ENCODE assay signal across 8 mouse cellular contexts in the genomic region with DNA sequence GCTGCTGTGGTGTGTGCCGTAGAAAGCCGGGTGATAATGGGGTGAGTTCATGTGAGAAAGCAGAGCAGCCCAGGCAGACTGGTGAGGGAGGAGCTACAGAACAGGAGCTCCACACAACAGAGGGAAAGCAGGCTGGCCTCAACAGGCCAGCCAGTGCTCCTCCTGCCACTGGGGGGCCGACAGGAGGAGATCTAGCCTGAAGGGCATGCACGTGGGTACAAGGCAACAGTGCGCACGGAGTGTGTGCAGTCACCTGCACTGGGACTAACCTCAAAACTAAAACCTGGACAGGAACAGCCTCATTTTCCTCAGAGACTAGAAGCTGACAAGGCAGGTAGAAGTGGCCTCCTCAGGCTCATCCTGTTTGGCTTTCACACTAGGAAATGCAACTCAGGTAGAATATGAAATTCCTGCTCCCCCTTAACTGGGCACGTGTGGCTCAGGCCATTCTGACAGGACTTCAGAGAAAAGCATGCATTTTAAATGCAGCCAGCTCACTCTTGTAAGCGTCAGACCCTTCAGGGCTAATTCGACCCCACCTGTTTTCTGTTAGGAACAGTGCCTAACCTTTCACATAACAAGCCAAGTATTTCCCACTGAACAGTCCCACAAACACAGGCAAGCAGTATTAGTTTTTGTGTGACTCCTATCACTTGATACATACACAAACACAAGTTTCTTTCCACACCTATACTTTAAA. TPM values are rescaled to one million over a fixed set of nuclear protein-coding genes. Genes with fewer than 3 reads are reported as not detected.
DNase-seq lines count a peak whose midpoint lies in the region; ATAC-seq and TF ChIP-seq lines count a peak whose summit lies in the region.
"Had no signal": no experiment of that assay in that cellular context is flagged by ENCODE, and none has a peak within 500 bp of the region (broad histone marks: within the 10 kb centered on the region; RNA-seq: fewer than 3 reads in every experiment).

No protein-coding gene starts in this region.

- no peaks in the 10 kb centered on the region for H3K9me3 ChIP-seq in lung, embryonic 14.5 days (ENCODE audit: low read depth, low read length)
- H3K9me3 ChIP-seq in forebrain, embryonic 12.5 days: no peaks in the 10 kb centered on the region
- H3K9me3 ChIP-seq in neural tube, embryonic 13.5 days: no peaks in the 10 kb centered on the region
- H3K9me3 ChIP-seq: midbrain, embryonic 12.5 days had no signal

- H3K4me2 ChIP-seq in lung, embryonic 14.5 days: no peak overlapping the region
- H3K4me2 ChIP-seq in forebrain, embryonic 12.5 days: no peak overlapping the region
- no peak overlapping the region for H3K4me2 ChIP-seq in neural tube, embryonic 13.5 days
- H3K4me2 ChIP-seq: midbrain, embryonic 12.5 days had no signal

- H3K27me3 ChIP-seq in lung, embryonic 14.5 days (ENCODE audit: insufficient read depth, low read length): no peaks in the 10 kb centered on the region
- H3K27me3 ChIP-seq in forebrain, embryonic 12.5 days: no peaks in the 10 kb centered on the region
- H3K27me3 ChIP-seq in neural tube, embryonic 13.5 days: no peaks in the 10 kb centered on the region
- H3K27me3 ChIP-seq: midbrain, embryonic 12.5 days had no signal

- H3K4me3 ChIP-seq in lung, embryonic 14.5 days (ENCODE audit: low read depth, low read length): no peak overlapping the region
- no peak overlapping the region for H3K4me3 ChIP-seq in forebrain, embryonic 12.5 days (replicated peaks)
- H3K4me3 ChIP-seq in neural tube, embryonic 13.5 days: no peak overlapping the region
- H3K4me3 ChIP-seq: midbrain, embryonic 12.5 days had no signal

- peak; percentile 30; the same call in 1 of the 2 replicates for TF ChIP-seq CTCF in lung, embryonic 14.5 days (IDR thresholded peaks at IDR 0.05; ENCODE audit: low read depth)

- peaks cover 70% of the 10 kb centered on the region for H3K36me3 ChIP-seq in lung, embryonic 14.5 days (ENCODE audit: insufficient read depth)
- peaks cover 44% of the 10 kb centered on the region for H3K36me3 ChIP-seq in forebrain, embryonic 12.5 days (replicated peaks)
- H3K36me3 ChIP-seq in neural tube, embryonic 13.5 days: peaks cover 36% of the 10 kb centered on the region

- 51% methylated on average over 9 of the region's 9 CpGs for WGBS in lung, embryonic 14.5 days
- WGBS in forebrain, embryonic 12.5 days: 46% methylated on average over 9 of the region's 9 CpGs
- 61% methylated on average over 9 of the region's 9 CpGs for WGBS in neural tube, embryonic 13.5 days

- peaks cover 8% of the 10 kb centered on the region for H3K4me1 ChIP-seq in lung, embryonic 14.5 days (ENCODE audit: insufficient read depth)
- H3K4me1 ChIP-seq in forebrain, embryonic 12.5 days: peaks cover 39% of the 10 kb centered on the region
- peaks cover 37% of the 10 kb centered on the region for H3K4me1 ChIP-seq in neural tube, embryonic 13.5 days (replicated peaks)

- no peak overlapping the region for H3K9ac ChIP-seq in lung, embryonic 14.5 days
- H3K9ac ChIP-seq in forebrain, embryonic 12.5 days: no peak overlapping the region
- H3K9ac ChIP-seq in neural tube, embryonic 13.5 days: no peak overlapping the region
- H3K9ac ChIP-seq: midbrain, embryonic 12.5 days had no signal

- no peak for DNase-seq in lung, embryonic 14.5 days
- no peak for DNase-seq in lung, postnatal 25 days (ENCODE audit: low spot score)
- DNase-seq in kidney, postnatal 10 days: peak; percentile 58
- DNase-seq in right cerebral cortex, postnatal 25 days: no peak
- DNase-seq in spleen, postnatal 14 days (ENCODE audit: low spot score in 2 of 2): no peak

- ATAC-seq in lung, embryonic 14.5 days (ENCODE audit: insufficient read depth): no peak; the same call in 1 of the 2 replicates
- ATAC-seq in forebrain, embryonic 12.5 days (ENCODE audit: low FRiP score): peak; percentile 31; the same call in 1 of the 2 replicates
- ATAC-seq in neural tube, embryonic 13.5 days (ENCODE audit: low read depth): 0 out of 2 replicates have a peak, but pooled peaks have one; percentile 40

- no peak overlapping the region for H3K27ac ChIP-seq in lung, embryonic 14.5 days (ENCODE audit: low read depth)
- H3K27ac ChIP-seq in forebrain, embryonic 12.5 days: 0 out of 2 replicates have a peak overlapping the region, but pooled peaks have one; percentile 26
- H3K27ac ChIP-seq in neural tube, embryonic 13.5 days (replicated peaks): no peak overlapping the region
- H3K27ac ChIP-seq: midbrain, embryonic 12.5 days had no signal

RNA-seq across cellular contexts. Expression of a gene that starts 5.9 kb away (rescaled TPM):
- polyA plus RNA-seq in lung, embryonic 14.5 days (2014; fragmentation: Nextera tagmentation; extraction: Ambion mirVana): 43.4 and 46.6 TPM in 2 replicates
- polyA plus RNA-seq in forebrain, embryonic 12.5 days (2016; fragmentation: Nextera tagmentation; extraction: Ambion mirVana): 36.3 and 41.2 TPM in 2 replicates
- 28.4 and 29.3 TPM in 2 replicates for polyA plus RNA-seq in neural tube, embryonic 13.5 days (2015; fragmentation: Nextera tagmentation; extraction: Ambion mirVana)

RNA-seq across cellular contexts. Expression of a gene that starts 42.1 kb away (rescaled TPM):
- 241 and 258 TPM in 2 replicates for polyA plus RNA-seq in lung, embryonic 14.5 days (2014; fragmentation: Nextera tagmentation; extraction: Ambion mirVana)
- polyA plus RNA-seq in forebrain, embryonic 12.5 days (2016; fragmentation: Nextera tagmentation; extraction: Ambion mirVana): 270 and 283 TPM in 2 replicates
- polyA plus RNA-seq in neural tube, embryonic 13.5 days (2015; fragmentation: Nextera tagmentation; extraction: Ambion mirVana): 315 and 339 TPM in 2 replicates
